Mouse (Mus musculus): ENCODE measurements around the gene Hsp90aa1. TPM values are rescaled to one million over a fixed set of nuclear protein-coding genes. Genes with fewer than 3 reads are reported as not detected.
"Not testable (repeated sequence)": the region's sequence is repeated elsewhere in the genome, so short reads cannot be mapped to it uniquely, and the experiment has no call there.

Hsp90aa1 gene
- polyA plus RNA-seq, 1 experiment from 2014 or later: 675 TPM

DNA sequence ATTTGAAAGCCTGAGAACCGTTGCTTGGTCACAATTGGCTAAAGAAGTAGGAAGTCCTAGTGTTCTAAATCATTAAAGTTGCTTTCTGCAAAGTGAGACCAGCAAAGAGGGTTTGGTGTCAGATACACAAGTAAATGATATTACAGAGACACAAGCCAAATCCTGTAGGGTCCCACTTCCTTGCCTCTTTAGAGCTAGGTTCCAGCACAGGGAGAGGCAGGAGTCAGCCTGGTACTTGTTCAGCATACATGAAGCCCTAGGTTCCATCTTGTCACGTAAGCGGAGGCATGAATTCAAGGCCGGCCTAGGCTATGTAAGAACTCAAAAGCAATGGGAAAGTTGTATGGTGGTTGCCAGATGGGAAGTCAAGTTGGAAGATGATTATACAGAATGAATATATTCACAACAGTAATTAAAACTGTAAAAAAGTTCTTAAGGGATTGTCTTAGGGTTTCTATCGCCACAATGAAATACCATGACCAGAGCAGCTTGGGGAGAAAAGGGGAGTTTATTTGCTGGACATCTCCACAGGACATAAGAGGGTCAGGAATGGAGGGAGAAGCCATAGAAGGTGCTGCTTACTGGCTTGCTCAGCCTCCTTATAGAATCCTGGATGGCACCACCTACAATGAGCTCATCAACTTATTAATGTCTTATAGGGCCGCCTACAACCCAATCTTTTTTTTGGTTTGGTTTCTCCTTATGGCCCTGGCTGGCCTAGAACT, 12.4 kb downstream of the Hsp90aa1 start:
- Histone ChIP-seq H3K9me3 (ENCODE audit: control insufficient read depth, low read length) (no peaks in the 10 kb centered on the region), H3K27ac (replicated peaks in 1 of 2; ENCODE audit: control insufficient read depth in 1 of 2, insufficient read depth in 1 of 2, low read depth in 2 of 2, low read length in 2 of 2) (0 out of 4 replicates have a peak overlapping the region, but pooled peaks of 1 of the 2 experiments have one; percentile 19), H3K36me3 (ENCODE audit: control insufficient read depth, insufficient read depth, low read length) (peaks cover 58% of the 10 kb centered on the region), H3K4me3 (ENCODE audit: control insufficient read depth in 1 of 2, insufficient read depth in 1 of 2, low read depth in 1 of 2, low read length in 2 of 2) (no peak overlapping the region), H3K27me3 (ENCODE audit: control insufficient read depth, insufficient read depth, low read length) (no peaks in the 10 kb centered on the region), H3K4me1 (ENCODE audit: control insufficient read depth in 2 of 2, insufficient read depth in 2 of 2, low read length in 2 of 2) (peaks cover 10 to 26% of the 10 kb centered on the region in 2 experiments), H3K9ac (ENCODE audit: low read length) (no peak overlapping the region), H3K4me2 (ENCODE audit: low read length) (no peak overlapping the region)
- 85% methylated on average over 6 of the region's 6 CpGs for WGBS
- ATAC-seq (ENCODE audit: insufficient number of reproducible peaks, insufficient read depth, low FRiP score, low read depth): no peak

DNA sequence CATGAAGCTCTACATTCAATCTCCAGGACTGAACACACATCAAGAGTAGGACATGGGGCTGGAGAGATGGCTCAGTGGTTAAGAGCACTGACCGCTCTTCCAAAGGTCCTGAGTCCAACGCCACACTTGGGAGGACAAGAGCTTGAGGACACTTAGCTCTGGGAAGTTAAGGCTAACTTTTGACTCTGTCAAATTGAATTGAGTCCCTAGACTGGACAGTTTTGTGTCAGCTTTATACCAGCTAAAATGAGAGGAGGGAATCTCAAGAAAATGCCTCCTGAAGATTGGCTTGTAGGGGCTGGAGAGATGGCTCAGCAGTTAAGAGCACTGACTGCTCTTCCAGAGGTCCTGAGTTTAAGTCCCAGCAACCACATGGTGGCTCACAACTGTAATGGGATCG, 13.6 kb downstream of the Hsp90aa1 start:
- H3K9me3 ChIP-seq (ENCODE audit: control insufficient read depth, low read length); H3K9ac ChIP-seq (ENCODE audit: low read length); H3K27me3 ChIP-seq (ENCODE audit: control insufficient read depth, insufficient read depth, low read length); H3K4me2 ChIP-seq (ENCODE audit: low read length); H3K4me3 ChIP-seq (ENCODE audit: control insufficient read depth in 1 of 2, insufficient read depth in 1 of 2, low read depth in 1 of 2, low read length in 2 of 2); ATAC-seq (ENCODE audit: insufficient number of reproducible peaks, insufficient read depth, low FRiP score, low read depth): not testable (repeated sequence)
- WGBS: 85% methylated on average over 3 of the region's 3 CpGs
- H3K4me1 ChIP-seq (ENCODE audit: control insufficient read depth in 2 of 2, insufficient read depth in 2 of 2, low read length in 2 of 2): peaks cover 10 to 18% of the 10 kb centered on the region in 2 experiments
- H3K36me3 ChIP-seq (ENCODE audit: control insufficient read depth, insufficient read depth, low read length): peaks cover 47% of the 10 kb centered on the region
- peak overlapping the region; percentile 92 to 98; a peak in 3 of 4 replicates for H3K27ac ChIP-seq (replicated peaks in 1 of 2; ENCODE audit: control insufficient read depth in 1 of 2, insufficient read depth in 1 of 2, low read depth in 2 of 2, low read length in 2 of 2)

DNA sequence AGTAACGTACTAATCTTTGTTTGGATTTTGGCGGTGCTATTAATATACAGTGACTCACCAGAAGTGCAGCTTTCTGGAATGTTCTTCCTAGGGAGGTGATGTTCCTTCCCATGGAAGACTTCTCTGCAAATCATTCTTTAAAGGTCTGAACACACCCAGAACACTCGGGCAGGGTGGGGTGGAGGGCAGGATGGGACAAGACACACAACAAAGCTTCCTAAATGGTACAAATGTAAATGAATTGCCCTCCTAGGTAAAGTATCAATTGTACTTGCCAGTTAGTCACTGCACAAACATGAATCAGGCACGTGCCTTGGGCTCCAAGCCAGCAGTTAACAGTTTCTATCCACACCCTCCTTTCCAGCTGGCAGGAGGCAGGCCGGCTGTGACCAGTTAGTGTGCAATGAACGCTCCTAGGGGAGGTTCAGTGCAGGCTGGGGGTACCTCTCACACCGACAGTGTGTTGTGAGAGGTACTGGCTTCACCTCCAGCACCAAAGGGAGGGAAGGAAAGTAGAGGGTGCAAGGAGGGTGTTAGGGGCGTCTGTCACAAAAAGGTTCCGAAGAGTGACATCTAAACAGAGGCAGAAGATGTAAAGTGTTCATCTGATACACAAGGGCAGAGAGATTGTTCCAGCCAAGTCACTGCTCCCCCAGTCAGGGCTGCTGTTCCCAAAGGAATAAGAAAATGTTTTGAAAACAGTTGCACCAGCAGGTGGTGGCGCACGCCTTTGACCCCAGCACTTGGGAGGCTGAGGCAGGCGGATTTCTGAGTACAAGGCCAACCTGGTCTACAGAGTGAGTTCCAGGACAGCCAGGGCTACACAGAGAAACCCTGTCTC, 14.4 kb downstream of the Hsp90aa1 start:
- Histone ChIP-seq H3K9me3 (ENCODE audit: control insufficient read depth, low read length) (no peaks in the 10 kb centered on the region), H3K4me2 (ENCODE audit: low read length) (peak overlapping the region; percentile 22), H3K36me3 (ENCODE audit: control insufficient read depth, insufficient read depth, low read length) (peaks cover 39% of the 10 kb centered on the region), H3K27me3 (ENCODE audit: control insufficient read depth, insufficient read depth, low read length) (no peaks in the 10 kb centered on the region), H3K9ac (ENCODE audit: low read length) (peak overlapping the region; percentile 39; the same call in 1 of the 2 replicates), H3K4me3 (ENCODE audit: control insufficient read depth in 1 of 2, insufficient read depth in 1 of 2, low read depth in 1 of 2, low read length in 2 of 2) (no peak overlapping the region), H3K27ac (replicated peaks in 1 of 2; ENCODE audit: control insufficient read depth in 1 of 2, insufficient read depth in 1 of 2, low read depth in 2 of 2, low read length in 2 of 2) (peak overlapping the region; percentile 92 to 98), H3K4me1 (ENCODE audit: control insufficient read depth in 2 of 2, insufficient read depth in 2 of 2, low read length in 2 of 2) (peaks cover 10 to 18% of the 10 kb centered on the region in 2 experiments)
- WGBS: 34% methylated on average over 12 of the region's 12 CpGs
- peak; percentile 82 for ATAC-seq (ENCODE audit: insufficient number of reproducible peaks, insufficient read depth, low FRiP score, low read depth)

DNA sequence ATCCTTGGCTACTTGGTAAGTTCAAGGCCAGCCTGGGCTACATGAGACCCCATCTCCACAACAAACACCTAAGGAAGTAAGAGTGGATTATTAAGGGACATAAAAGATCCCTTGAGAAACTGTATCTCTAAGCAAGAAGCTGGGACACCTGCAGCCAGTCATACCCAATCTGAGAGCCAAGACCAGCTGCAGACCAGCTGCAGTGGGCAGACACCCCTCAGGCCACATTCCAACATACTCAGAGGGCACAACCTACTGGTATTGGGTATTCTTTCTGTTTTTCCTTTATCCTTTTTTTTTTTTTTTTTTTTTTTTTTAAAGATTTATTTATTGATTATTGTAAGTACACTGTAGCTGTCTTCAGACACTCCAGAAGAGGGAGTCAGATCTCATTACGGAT, 18.9 kb downstream of the Hsp90aa1 start:
- Histone ChIP-seq H3K27ac (replicated peaks in 1 of 2; ENCODE audit: control insufficient read depth in 1 of 2, insufficient read depth in 1 of 2, low read depth in 2 of 2, low read length in 2 of 2) (no peak overlapping the region), H3K9ac (ENCODE audit: low read length) (no peak overlapping the region), H3K4me2 (ENCODE audit: low read length) (no peak overlapping the region), H3K9me3 (ENCODE audit: control insufficient read depth, low read length) (no peaks in the 10 kb centered on the region), H3K4me3 (ENCODE audit: control insufficient read depth in 1 of 2, insufficient read depth in 1 of 2, low read depth in 1 of 2, low read length in 2 of 2) (no peak overlapping the region), H3K4me1 (ENCODE audit: control insufficient read depth in 2 of 2, insufficient read depth in 2 of 2, low read length in 2 of 2) (peaks cover 8 to 19% of the 10 kb centered on the region in 2 experiments), H3K27me3 (ENCODE audit: control insufficient read depth, insufficient read depth, low read length) (no peaks in the 10 kb centered on the region), H3K36me3 (ENCODE audit: control insufficient read depth, insufficient read depth, low read length) (no peaks in the 10 kb centered on the region)
- WGBS: no CpG with 5 or more reads among the region's 1 CpGs
- ATAC-seq (ENCODE audit: insufficient number of reproducible peaks, insufficient read depth, low FRiP score, low read depth): no peak

DNA sequence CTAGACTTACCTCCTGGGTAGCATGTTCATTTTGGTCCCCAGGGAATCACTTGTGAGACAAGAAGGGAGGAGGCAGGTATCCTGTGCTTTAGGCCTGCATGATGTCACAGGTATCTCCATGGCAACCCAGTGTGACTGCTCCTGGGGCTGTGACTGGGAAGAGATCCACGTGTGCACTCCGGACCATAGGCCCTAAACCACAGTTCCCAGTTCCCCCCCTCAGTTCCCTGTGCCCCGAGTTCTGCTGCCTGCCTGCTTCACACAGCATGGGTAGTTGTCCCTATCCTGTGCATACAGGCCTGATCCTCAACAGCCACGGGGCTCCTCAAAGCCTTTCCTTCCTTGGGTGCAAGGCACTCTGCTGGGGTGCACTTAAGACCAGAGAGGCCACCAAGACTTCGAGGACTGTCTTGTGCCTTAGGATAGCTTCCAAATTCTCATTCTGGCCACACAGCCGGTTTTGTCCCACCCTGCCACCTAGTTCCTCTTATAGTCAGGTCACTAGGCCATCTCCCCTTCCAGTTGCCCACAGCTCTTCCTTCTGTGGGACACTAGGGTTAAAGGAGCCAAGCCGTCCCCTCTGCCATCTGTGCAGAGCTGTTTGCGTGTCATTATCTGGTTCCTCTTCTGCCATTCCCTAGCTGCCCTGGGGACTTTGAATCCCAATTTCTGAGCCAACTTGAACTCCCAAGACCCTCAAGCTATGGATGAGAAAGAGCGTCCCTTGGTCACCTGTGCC, 19.8 kb downstream of the Hsp90aa1 start, which contains the start of gene 1700001K19Rik:
Gene 1700001K19Rik (minus strand): TSS at position 59 of the 739 bp plus-strand sequence.
- no peak for ATAC-seq (ENCODE audit: insufficient number of reproducible peaks, insufficient read depth, low FRiP score, low read depth)

DNA sequence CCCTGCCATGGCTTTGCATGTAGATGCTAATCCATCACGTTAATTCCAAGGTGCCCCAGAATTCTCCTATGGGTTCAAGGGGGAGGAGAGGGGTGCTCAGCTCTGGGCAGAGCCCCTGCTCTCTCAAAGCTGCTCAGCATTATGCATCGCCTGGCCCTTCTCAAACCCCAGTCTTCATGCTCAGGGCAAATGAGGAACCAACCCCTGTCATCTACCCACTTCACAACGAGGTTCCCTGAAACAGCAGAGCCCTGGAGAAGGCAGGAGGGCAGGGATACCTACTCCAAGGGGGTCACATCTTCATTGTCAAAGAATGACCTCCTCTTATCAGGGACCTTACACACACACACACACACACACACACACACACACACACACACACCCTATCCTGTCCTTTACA, 20.6 kb downstream of the Hsp90aa1 start:
- H3K4me3 ChIP-seq (ENCODE audit: control insufficient read depth in 1 of 2, insufficient read depth in 1 of 2, low read depth in 1 of 2, low read length in 2 of 2): no peak overlapping the region
- no peak overlapping the region for H3K4me2 ChIP-seq (ENCODE audit: low read length)
- WGBS: 55% methylated on average over 3 of the region's 3 CpGs
- no peak for ATAC-seq (ENCODE audit: insufficient number of reproducible peaks, insufficient read depth, low FRiP score, low read depth)
- no peaks in the 10 kb centered on the region for H3K9me3 ChIP-seq (ENCODE audit: control insufficient read depth, low read length)
- H3K27ac ChIP-seq (replicated peaks in 1 of 2; ENCODE audit: control insufficient read depth in 1 of 2, insufficient read depth in 1 of 2, low read depth in 2 of 2, low read length in 2 of 2): no peak overlapping the region
- peaks cover 0 to 4% of the 10 kb centered on the region in 2 experiments; a peak in 2 of 4 replicates for H3K4me1 ChIP-seq (ENCODE audit: control insufficient read depth in 2 of 2, insufficient read depth in 2 of 2, low read length in 2 of 2)
- no peak overlapping the region for H3K9ac ChIP-seq (ENCODE audit: low read length)
- H3K36me3 ChIP-seq (ENCODE audit: control insufficient read depth, insufficient read depth, low read length): no peaks in the 10 kb centered on the region
- no peaks in the 10 kb centered on the region for H3K27me3 ChIP-seq (ENCODE audit: control insufficient read depth, insufficient read depth, low read length)

More for the DNA sequence above, 19.8 kb downstream of the Hsp90aa1 start, which contains the start of gene 1700001K19Rik:
- H3K4me3 ChIP-seq (ENCODE audit: control insufficient read depth in 1 of 2, insufficient read depth in 1 of 2, low read depth in 1 of 2, low read length in 2 of 2): no peak within 1 kb of the TSS
- no peaks in the 10 kb centered on the region for H3K36me3 ChIP-seq (ENCODE audit: control insufficient read depth, insufficient read depth, low read length)
- H3K4me1 ChIP-seq (ENCODE audit: control insufficient read depth in 2 of 2, insufficient read depth in 2 of 2, low read length in 2 of 2): peaks cover 2 to 11% of the 10 kb centered on the region in 2 experiments; a peak in 3 of 4 replicates
- H3K9ac ChIP-seq (ENCODE audit: low read length): no peak within 1 kb of the TSS
- H3K9me3 ChIP-seq (ENCODE audit: control insufficient read depth, low read length): no peaks in the 10 kb centered on the region
- 75% methylated on average over 9 of the region's 9 CpGs for WGBS
- no peak within 1 kb of the TSS for H3K27ac ChIP-seq (replicated peaks in 1 of 2; ENCODE audit: control insufficient read depth in 1 of 2, insufficient read depth in 1 of 2, low read depth in 2 of 2, low read length in 2 of 2)
- no peaks in the 10 kb centered on the region for H3K27me3 ChIP-seq (ENCODE audit: control insufficient read depth, insufficient read depth, low read length)
- no peak within 1 kb of the TSS for H3K4me2 ChIP-seq (ENCODE audit: low read length)

DNA sequence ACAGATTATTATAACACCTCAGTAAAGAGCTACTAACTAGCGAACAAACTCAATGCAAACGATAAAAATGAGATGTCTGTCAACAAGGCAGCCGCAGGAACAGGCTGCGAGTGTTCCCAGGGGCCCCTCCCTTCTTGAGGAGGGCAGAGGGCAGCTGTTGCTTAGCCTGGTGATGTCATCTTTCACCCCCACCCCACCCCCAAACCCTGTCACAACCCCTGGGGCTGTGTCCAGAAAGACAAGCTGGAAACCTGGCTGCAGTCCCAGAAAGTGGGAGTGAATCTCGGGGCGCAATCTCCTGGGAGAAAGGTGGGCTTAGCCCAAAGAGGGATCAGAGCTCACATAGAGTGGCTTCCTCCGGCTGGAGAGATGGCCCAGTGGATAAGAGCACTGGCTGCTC, 21.3 kb downstream of the Hsp90aa1 start:
- no peak for ATAC-seq (ENCODE audit: insufficient number of reproducible peaks, insufficient read depth, low FRiP score, low read depth)
- Histone ChIP-seq H3K27ac (replicated peaks in 1 of 2; ENCODE audit: control insufficient read depth in 1 of 2, insufficient read depth in 1 of 2, low read depth in 2 of 2, low read length in 2 of 2) (no peak overlapping the region), H3K4me3 (ENCODE audit: control insufficient read depth in 1 of 2, insufficient read depth in 1 of 2, low read depth in 1 of 2, low read length in 2 of 2) (no peak overlapping the region), H3K9ac (ENCODE audit: low read length) (no peak overlapping the region), H3K9me3 (ENCODE audit: control insufficient read depth, low read length) (no peaks in the 10 kb centered on the region), H3K27me3 (ENCODE audit: control insufficient read depth, insufficient read depth, low read length) (no peaks in the 10 kb centered on the region), H3K4me1 (ENCODE audit: control insufficient read depth in 2 of 2, insufficient read depth in 2 of 2, low read length in 2 of 2) (peaks cover 0 to 4% of the 10 kb centered on the region in 2 experiments; a peak in 2 of 4 replicates), H3K4me2 (ENCODE audit: low read length) (no peak overlapping the region), H3K36me3 (ENCODE audit: control insufficient read depth, insufficient read depth, low read length) (no peaks in the 10 kb centered on the region)
- WGBS: 24% methylated on average over 7 of the region's 7 CpGs
